16 mouse cellular contexts compared by ENCODE assay signal in the genomic region with DNA sequence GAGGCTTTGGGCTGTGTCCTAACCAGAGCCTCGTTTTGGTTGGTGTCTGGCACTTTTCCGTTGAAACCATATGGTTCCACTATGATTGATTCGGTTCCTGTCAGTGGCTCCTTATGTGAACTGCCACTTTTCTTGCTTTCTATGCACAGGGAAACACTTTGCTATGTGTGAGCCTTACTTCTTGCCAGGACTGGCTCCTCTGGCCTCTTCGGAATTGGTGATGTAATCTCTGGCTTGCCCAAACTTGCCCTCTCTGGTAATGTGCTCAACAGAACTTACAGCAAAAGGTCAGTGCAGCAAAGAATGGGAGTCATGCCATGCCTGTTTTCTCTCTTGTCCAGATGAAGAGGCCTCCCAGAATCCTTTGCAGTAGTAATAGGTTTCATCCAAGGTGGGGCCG.
DNase-seq lines count a peak whose midpoint lies in the region; ATAC-seq lines count a peak whose summit lies in the region.
"Had no signal": no experiment of that assay in that cellular context is flagged by ENCODE, and none has a peak within 500 bp of the region (broad histone marks: within the 10 kb centered on the region; RNA-seq: fewer than 3 reads in every experiment).

No protein-coding gene starts in this region.

- no peaks in the 10 kb centered on the region for H3K9me3 ChIP-seq in embryonic facial prominence, embryonic 11.5 days (replicated peaks; ENCODE audit: control insufficient read depth, low read length)
- H3K9me3 ChIP-seq in embryonic facial prominence, embryonic 10.5 days: no peaks in the 10 kb centered on the region
- H3K9me3 ChIP-seq: liver, embryonic 13.5 days; midbrain, embryonic 13.5 days had no signal

- no peak overlapping the region for H3K4me3 ChIP-seq in embryonic facial prominence, embryonic 11.5 days (ENCODE audit: low read depth, low read length)
- no peak overlapping the region for H3K4me3 ChIP-seq in embryonic facial prominence, embryonic 10.5 days
- H3K4me3 ChIP-seq: liver, embryonic 13.5 days; midbrain, embryonic 13.5 days had no signal

- no peak for ATAC-seq in embryonic facial prominence, embryonic 11.5 days (replicated peaks; ENCODE audit: insufficient number of reproducible peaks, low FRiP score, low TSS enrichment, low read depth)
- ATAC-seq in monocyte, adult 5-6 weeks (replicated peaks; ENCODE audit: insufficient number of reproducible peaks, low FRiP score, low TSS enrichment, poor library complexity, severe bottlenecking): no peak
- ATAC-seq: midbrain, embryonic 13.5 days had no signal

- H3K27ac ChIP-seq in embryonic facial prominence, embryonic 11.5 days (replicated peaks; ENCODE audit: low read depth, low read length): no peak overlapping the region
- H3K27ac ChIP-seq in embryonic facial prominence, embryonic 10.5 days (replicated peaks): no peak overlapping the region
- H3K27ac ChIP-seq: hindbrain, embryonic 14.5 days; liver, embryonic 13.5 days; midbrain, embryonic 13.5 days had no signal

- H3K4me1 ChIP-seq in embryonic facial prominence, embryonic 11.5 days (ENCODE audit: control insufficient read depth, insufficient read depth, low read length): no peaks in the 10 kb centered on the region
- H3K4me1 ChIP-seq in embryonic facial prominence, embryonic 10.5 days: peaks cover 16% of the 10 kb centered on the region
- H3K4me1 ChIP-seq: liver, embryonic 13.5 days; midbrain, embryonic 13.5 days had no signal

- no peak overlapping the region for H3K4me2 ChIP-seq in embryonic facial prominence, embryonic 11.5 days (ENCODE audit: low read depth, low read length)
- H3K4me2 ChIP-seq: hindbrain, embryonic 14.5 days; liver, embryonic 13.5 days; midbrain, embryonic 13.5 days had no signal

- H3K9ac ChIP-seq in embryonic facial prominence, embryonic 11.5 days (replicated peaks; ENCODE audit: low read length): no peak overlapping the region
- H3K9ac ChIP-seq: hindbrain, embryonic 14.5 days; liver, embryonic 13.5 days; midbrain, embryonic 13.5 days had no signal

- DNase-seq in embryonic facial prominence, embryonic 11.5 days (ENCODE audit: low spot score): peak; percentile 20
- no peak for DNase-seq in embryonic facial prominence, embryonic 10.5 days (ENCODE audit: low spot score)
- peak; percentile 15 for DNase-seq in kidney, adult 9 months
- DNase-seq in kidney, postnatal 10 days: no peak
- peak; percentile 17 for DNase-seq in Muller cell, postnatal 12 days (ENCODE audit: inconsistent ontology term)
- DNase-seq in brain, embryonic 18.5 days (ENCODE audit: low read depth, low spot score): peak; percentile 2
- no peak for DNase-seq in spleen, postnatal 4 days (ENCODE audit: low spot score in 2 of 2)
- DNase-seq: heart, postnatal 14 days; kidney, adult 18-20 months; liver, embryonic 13.5 days; right cerebral cortex, adult 18-20 months; spleen, adult 18-20 months; thymus, postnatal 25 days had no signal

- no peaks in the 10 kb centered on the region for H3K27me3 ChIP-seq in embryonic facial prominence, embryonic 11.5 days (ENCODE audit: control insufficient read depth, insufficient read depth, low read length)
- H3K27me3 ChIP-seq in embryonic facial prominence, embryonic 10.5 days (replicated peaks; ENCODE audit: low read depth, poor library complexity, severe bottlenecking): no peaks in the 10 kb centered on the region
- H3K27me3 ChIP-seq: liver, embryonic 13.5 days; midbrain, embryonic 13.5 days had no signal

- 80% methylated on average over 5 of the region's 5 CpGs for WGBS in embryonic facial prominence, embryonic 11.5 days
- 84% methylated on average over 5 of the region's 5 CpGs for WGBS in embryonic facial prominence, embryonic 10.5 days

- H3K36me3 ChIP-seq in embryonic facial prominence, embryonic 11.5 days (replicated peaks; ENCODE audit: control insufficient read depth, insufficient read depth, low read depth, low read length): no peaks in the 10 kb centered on the region
- no peaks in the 10 kb centered on the region for H3K36me3 ChIP-seq in embryonic facial prominence, embryonic 10.5 days (replicated peaks)
- H3K36me3 ChIP-seq: liver, embryonic 13.5 days; midbrain, embryonic 13.5 days had no signal

Comparison
In these comparisons a context has a peak if more than half of its experiments do, and no peak if none do; other contexts are left out.
1. DNase-seq: peak in embryonic facial prominence, embryonic 11.5 days (single experiment), kidney, adult 9 months (single experiment), Muller cell, postnatal 12 days (single experiment) and brain, embryonic 18.5 days (single experiment); none in embryonic facial prominence, embryonic 10.5 days (single experiment), kidney, postnatal 10 days (single experiment) and spleen, postnatal 4 days (0 of 2).